Mouse (Mus musculus): ENCODE results near the gene Coa4. TPM values are rescaled to one million over a fixed set of nuclear protein-coding genes. Genes with fewer than 3 reads are reported as not detected.

Coa4 gene
- polyA plus RNA-seq, 1 experiment from 2014 or later, result 18.1 TPM

DNA sequence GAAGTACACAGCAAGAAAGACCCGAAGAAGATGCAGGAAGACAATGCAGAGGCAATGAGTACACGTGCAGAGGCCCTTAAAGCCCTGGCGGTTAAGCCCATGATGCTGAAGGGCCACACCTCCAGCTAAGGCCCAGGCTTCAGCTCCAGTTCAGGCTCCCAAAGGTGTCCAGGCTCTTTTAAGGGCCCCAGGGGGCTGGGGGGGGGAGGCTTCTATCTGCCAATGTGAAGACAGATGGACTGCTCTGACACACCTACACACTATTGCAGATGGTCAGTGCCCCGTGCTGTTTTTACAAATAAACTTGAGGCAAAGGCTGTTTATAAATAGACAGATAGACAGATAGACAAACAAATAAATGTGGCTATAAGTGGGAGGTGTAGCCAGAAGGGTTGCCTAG is 35.2 kb downstream of the Coa4 start:
- peaks cover 29% of the 10 kb centered on the region for H3K36me3 ChIP-seq
- H3K9me3 ChIP-seq (replicated peaks), result no peaks in the 10 kb centered on the region
- 0 out of 2 replicates have a peak overlapping the region, but pooled peaks have one; percentile 10 for H3K9ac ChIP-seq
- peaks cover 52% of the 10 kb centered on the region for H3K4me1 ChIP-seq
- no peaks in the 10 kb centered on the region for H3K27me3 ChIP-seq (replicated peaks)
- ATAC-seq, result no peak; the same call in 1 of the 2 replicates
- H3K4me2 ChIP-seq, result 0 out of 2 replicates have a peak overlapping the region, but pooled peaks have one; percentile 45
- H3K27ac ChIP-seq, result peak overlapping the region; percentile 85
- no peak overlapping the region for H3K4me3 ChIP-seq
- 74% methylated on average over 4 of the region's 4 CpGs for WGBS (ENCODE audit: insufficient replicate concordance)

DNA sequence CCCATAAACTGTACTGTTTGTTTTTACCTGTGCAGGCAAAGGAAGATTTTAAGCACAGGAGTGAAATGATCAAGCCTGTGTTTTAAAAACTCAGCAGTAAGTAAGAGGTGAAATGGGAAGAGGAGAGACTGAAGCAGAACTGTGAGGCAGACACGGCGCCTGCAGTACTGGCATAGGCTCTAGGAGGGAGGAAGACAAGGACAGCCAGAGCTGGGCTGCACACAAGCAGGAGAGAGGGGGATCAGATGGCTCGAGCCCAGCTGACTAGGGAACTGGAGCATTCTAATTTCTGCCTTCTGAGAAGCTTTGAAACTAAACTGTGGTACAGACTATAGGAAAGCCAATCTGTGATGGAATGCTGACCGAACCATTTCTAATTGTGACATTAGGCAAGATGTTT is 35.8 kb downstream of the Coa4 start:
- H3K4me1 ChIP-seq, result peaks cover 52% of the 10 kb centered on the region
- no peak overlapping the region for H3K9ac ChIP-seq
- WGBS (ENCODE audit: insufficient replicate concordance), result 84% methylated on average over 4 of the region's 4 CpGs

DNA sequence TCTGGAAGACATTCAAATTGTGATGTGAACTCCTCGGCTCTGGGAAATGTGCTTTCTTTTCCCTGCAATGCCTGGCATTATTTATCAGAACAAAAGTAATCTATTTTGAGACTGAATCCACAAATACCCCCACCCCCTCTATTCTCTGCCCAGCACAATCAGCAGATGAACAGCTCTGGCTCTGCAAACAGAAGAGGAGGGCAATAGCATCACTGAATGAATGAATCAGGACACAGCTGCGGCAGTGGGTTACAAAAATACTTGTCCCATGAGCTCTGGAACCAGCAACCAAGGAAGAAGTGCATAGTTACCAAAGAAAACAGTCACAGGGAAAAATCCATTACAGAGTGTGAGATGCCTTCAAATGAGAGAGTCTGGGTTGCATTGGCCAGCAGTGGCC is 41.9 kb downstream of the Coa4 start:
- H3K9me3 ChIP-seq (replicated peaks), result no peaks in the 10 kb centered on the region
- no peak for ATAC-seq
- peak overlapping the region; percentile 58 for H3K27ac ChIP-seq
- no peak overlapping the region for H3K4me2 ChIP-seq
- peaks cover 42% of the 10 kb centered on the region for H3K4me1 ChIP-seq
- no peaks in the 10 kb centered on the region for H3K27me3 ChIP-seq (replicated peaks)
- WGBS (ENCODE audit: insufficient replicate concordance), result 68% methylated on average over 2 of the region's 2 CpGs
- H3K9ac ChIP-seq, result no peak overlapping the region
- H3K4me3 ChIP-seq, result no peak overlapping the region
- H3K36me3 ChIP-seq, result peaks cover 19% of the 10 kb centered on the region

More for the DNA sequence above, 35.8 kb downstream of the Coa4 start:
- ATAC-seq, result no peak
- Histone ChIP-seq H3K9me3 (replicated peaks) (no peaks in the 10 kb centered on the region), H3K27ac (peak overlapping the region; percentile 85), H3K4me3 (no peak overlapping the region), H3K4me2 (no peak overlapping the region), H3K27me3 (replicated peaks) (no peaks in the 10 kb centered on the region), H3K36me3 (peaks cover 25% of the 10 kb centered on the region)

DNA sequence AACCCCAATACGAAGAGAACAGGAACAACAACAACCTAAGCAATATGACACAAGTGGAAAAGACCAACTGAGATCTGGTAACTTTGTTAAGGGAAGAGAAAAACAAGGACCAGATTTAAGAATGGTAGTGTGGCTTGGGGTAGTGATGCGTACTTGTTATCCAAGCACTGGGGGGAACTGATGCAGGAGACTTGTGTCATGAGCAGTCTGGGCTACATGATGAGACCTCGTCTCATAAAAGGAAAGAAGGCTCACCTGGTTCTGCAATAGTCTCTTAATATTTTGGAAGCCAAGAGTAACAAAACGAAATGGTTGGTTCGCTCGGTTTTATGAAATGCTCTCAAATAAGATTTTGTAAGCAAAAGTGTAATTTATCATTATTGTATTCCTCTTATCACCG is 45.4 kb downstream of the Coa4 start:
- WGBS (ENCODE audit: insufficient replicate concordance), result 33% methylated on average over 7 of the region's 7 CpGs
- H3K27me3 ChIP-seq (replicated peaks), result no peaks in the 10 kb centered on the region
- H3K9ac ChIP-seq, result peak overlapping the region; percentile 75
- H3K36me3 ChIP-seq, result peaks cover 14% of the 10 kb centered on the region; the same call in 1 of the 2 replicates
- no peak overlapping the region for H3K27ac ChIP-seq
- peak overlapping the region; percentile 69 for H3K4me3 ChIP-seq
- H3K9me3 ChIP-seq (replicated peaks), result no peaks in the 10 kb centered on the region
- ATAC-seq, result no peak
- peak overlapping the region; percentile 76 for H3K4me2 ChIP-seq
- peaks cover 34% of the 10 kb centered on the region for H3K4me1 ChIP-seq

DNA sequence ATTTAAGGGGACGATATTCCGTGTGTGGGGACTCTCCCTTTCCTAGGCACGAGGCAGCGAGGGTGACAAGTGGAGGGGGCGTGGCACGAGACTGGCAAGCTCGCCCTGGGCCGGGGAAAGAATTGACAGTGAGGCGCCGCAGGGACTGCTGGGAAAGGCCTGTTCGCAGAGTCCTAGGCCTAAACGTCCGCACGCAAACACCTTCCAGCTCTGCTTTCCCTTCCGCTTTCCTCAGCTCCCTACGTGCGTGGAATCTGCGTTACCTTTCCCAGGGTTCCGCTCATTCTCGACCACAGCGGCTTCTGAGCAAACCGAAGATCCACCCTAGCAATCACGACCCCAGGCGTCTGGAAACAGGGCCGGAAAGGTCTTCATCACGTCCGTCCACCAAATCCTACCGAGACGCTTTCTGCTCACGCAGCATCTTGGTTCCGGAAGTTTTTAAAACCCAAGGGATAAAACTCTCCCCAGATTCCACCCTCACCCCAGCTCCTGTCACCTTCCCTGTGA is 45.9 kb downstream of the Coa4 start:
- H3K27ac ChIP-seq, result peak overlapping the region; percentile 83
- H3K4me3 ChIP-seq, result peak overlapping the region; percentile 69
- peak overlapping the region; percentile 75 for H3K9ac ChIP-seq
- 1% methylated on average over 31 of the region's 31 CpGs for WGBS (ENCODE audit: insufficient replicate concordance)
- peaks cover 34% of the 10 kb centered on the region for H3K4me1 ChIP-seq
- H3K9me3 ChIP-seq (replicated peaks), result no peaks in the 10 kb centered on the region
- peak overlapping the region; percentile 76 for H3K4me2 ChIP-seq
- H3K36me3 ChIP-seq, result peaks cover 11% of the 10 kb centered on the region; the same call in 1 of the 2 replicates
- no peaks in the 10 kb centered on the region for H3K27me3 ChIP-seq (replicated peaks)
- ATAC-seq, result peak; percentile 93

DNA sequence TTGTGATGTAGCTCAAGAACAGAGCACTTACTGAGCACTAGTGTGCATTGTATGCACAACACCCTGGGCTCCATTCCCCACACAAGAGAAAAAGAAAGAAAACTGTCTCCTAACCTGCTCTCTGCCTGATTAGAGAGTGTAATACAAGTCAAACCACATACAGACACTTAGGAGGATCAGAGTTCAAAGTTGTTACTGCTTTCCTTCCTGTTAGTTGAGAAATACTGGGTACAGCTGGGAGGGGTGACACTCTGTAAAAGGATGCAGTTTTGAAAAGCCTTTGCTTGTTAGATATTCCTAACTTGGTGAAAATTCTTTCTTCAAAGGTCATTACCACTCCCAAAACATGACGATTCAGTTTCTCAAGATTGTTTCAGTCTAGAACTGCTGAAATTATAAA is 52.9 kb downstream of the Coa4 start:
- no peak for ATAC-seq

More for the DNA sequence above, 52.9 kb downstream of the Coa4 start:
- 0 out of 2 replicates have a peak overlapping the region, but pooled peaks have one; percentile 10 for H3K4me2 ChIP-seq
- no peak overlapping the region for H3K9ac ChIP-seq
- 0 out of 2 replicates have a peak, but pooled peaks cover 11% of the 10 kb centered on the region for H3K4me1 ChIP-seq
- peak overlapping the region; percentile 63; the same call in 1 of the 2 replicates for H3K27ac ChIP-seq
- WGBS (ENCODE audit: insufficient replicate concordance), result 55% methylated on average over 1 of the region's 1 CpGs
- H3K4me3 ChIP-seq, result no peak overlapping the region
- H3K27me3 ChIP-seq (replicated peaks), result no peaks in the 10 kb centered on the region
- no peaks in the 10 kb centered on the region for H3K9me3 ChIP-seq (replicated peaks)
- no peaks in the 10 kb centered on the region for H3K36me3 ChIP-seq

Other genes starting within 250 kb of the Coa4 start
- gene C2cd3, start 164.8 kb upstream of the Coa4 start, polyA plus RNA-seq (2016; fragmentation: Nextera tagmentation; extraction: Ambion mirVana), result 14.0 and 15.4 TPM in 2 replicates
- 32.5 and 33.5 TPM in 2 replicates for gene Ppme1, start 164.8 kb upstream of the Coa4 start, polyA plus RNA-seq (2016; fragmentation: Nextera tagmentation; extraction: Ambion mirVana)
- 0.10 TPM in 1 of 2 replicates, not detected in the other for gene Ucp3, start 64.1 kb upstream of the Coa4 start, polyA plus RNA-seq (2016; fragmentation: Nextera tagmentation; extraction: Ambion mirVana)
- gene Ucp2, start 43.7 kb upstream of the Coa4 start, polyA plus RNA-seq (2016; fragmentation: Nextera tagmentation; extraction: Ambion mirVana), result 814 and 842 TPM in 2 replicates
- 2.5 TPM in 2 replicates for gene Dnajb13, start 22.1 kb upstream of the Coa4 start, polyA plus RNA-seq (2016; fragmentation: Nextera tagmentation; extraction: Ambion mirVana)
- gene Rab6a, start 70.3 kb downstream of the Coa4 start, polyA plus RNA-seq (2016; fragmentation: Nextera tagmentation; extraction: Ambion mirVana), result 60.7 and 62.0 TPM in 2 replicates
- gene Mrpl48, start 71.2 kb downstream of the Coa4 start, polyA plus RNA-seq (2016; fragmentation: Nextera tagmentation; extraction: Ambion mirVana), result 53.2 and 56.3 TPM in 2 replicates
- 0.26 and 0.43 TPM in 2 replicates for gene Plekhb1, start 125.3 kb downstream of the Coa4 start, polyA plus RNA-seq (2016; fragmentation: Nextera tagmentation; extraction: Ambion mirVana)
- gene Fam168a, start 169.6 kb downstream of the Coa4 start, polyA plus RNA-seq (2016; fragmentation: Nextera tagmentation; extraction: Ambion mirVana), result 7.1 and 8.9 TPM in 2 replicates